Mouse (Mus musculus) CH12F3 (cell line): Measurements from ENCODE around the gene Larp1.

ENCODE experiments used
- in situ Hi-C: fragments of 300-500 bp; cut with MboI; formaldehyde crosslinking; loops from 2 replicates; pipeline ENCODE4 v1.14.3; 2020; ENCODE audit warnings: low sequenced_read_pairs

The Larp1 gene

DNA sequence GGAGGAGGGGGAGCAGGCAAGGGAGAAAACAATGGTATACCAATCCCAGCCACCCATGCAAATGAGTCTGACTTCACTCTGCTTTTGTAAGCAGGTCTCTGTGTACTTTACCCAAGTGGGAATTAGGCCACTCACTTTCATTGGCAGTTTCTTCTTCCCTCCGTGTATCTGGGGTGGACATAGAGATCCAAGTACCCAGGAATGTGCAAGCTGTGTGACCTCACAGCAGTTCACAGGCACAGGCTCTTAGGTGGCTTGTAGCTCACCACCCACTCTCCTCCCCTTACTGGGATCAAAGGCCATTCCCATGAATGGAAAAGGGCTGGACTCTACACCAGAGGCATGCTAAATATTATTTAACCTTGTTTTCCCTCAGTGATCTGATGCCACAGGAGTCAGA is 10.0 kb upstream of the Larp1 start:
- in situ Hi-C loops: no loop called here

DNA sequence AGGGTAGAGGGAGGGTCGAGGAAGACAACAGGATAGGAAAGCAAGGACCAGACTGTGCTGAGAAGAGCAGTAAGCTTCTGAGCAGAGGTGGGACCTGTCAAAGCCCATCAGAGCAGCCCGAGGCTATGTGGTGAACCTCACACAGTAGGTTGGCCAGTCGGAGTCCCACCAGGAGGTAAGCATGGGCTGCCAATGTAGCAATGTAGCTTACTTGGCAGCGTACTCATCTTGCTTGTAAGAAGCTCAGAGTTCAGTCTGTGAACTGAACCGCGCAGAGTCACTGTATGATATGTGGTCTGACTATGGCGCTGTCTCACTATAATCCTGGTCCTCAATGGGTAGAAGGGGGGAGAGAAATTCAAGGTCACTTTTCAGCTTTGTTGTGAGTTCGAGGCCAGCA is 5.7 kb upstream of the Larp1 start:
- in situ Hi-C loops: no loop called here

DNA sequence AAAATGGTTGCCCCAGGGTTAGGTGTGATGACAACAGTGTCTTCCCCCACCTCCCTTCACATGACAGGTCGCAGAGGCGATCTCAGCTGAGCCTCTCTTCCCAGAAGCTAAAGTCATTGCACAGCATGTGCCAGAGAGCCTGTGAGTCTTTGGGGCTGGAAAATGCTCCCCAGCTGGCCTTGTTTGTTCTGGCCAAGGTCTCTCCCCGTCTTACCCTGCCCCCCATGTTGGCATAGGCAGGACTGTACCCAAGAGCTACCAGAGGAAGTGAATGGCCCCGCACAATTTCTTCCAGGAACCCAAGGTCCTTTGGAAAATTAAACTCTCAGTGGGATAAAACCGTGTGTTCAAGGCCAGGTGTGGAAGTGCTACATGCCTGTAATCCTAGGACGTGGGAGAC is 5.1 kb upstream of the Larp1 start:
- in situ Hi-C loops: no loop called here

DNA sequence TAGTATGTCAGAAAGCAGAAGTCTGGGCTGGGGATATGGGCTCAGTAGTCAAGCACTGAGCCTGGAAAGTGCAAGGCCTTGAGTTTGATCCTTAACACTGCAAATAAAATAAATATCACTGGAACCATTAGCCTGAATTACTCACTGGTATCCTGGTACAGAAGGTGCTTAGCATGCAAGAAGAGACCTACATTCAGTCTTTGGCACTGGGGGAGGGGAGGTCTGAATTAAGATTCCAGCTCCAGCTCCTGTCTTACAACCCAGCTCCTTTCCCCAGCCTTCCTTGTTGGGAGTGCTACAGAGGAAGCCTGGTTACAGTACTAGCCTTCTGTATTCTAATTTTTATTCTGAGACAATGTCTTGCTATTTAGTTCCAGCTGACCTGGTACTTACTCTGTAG is 3.8 kb upstream of the Larp1 start:
- in situ Hi-C loops: no loop called here

DNA sequence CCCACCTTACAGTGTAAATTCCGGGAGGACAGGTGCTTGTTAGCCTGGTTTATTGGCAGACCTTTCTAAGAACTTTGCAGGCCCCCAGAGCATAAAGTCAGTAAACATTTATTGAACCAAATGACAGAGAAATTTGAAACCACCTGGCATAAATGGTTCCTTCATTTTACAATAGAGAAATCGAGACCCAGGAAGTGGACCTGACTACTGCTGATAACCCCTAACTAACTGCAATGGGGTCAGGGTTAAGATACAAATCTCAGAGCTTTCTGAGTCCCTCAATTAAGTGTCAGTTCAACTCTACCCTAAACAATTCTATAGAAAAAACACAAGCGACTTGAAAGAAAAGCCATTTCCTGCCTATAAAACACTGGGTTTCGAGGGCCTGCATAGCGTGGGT is 851 bp upstream of the Larp1 start:
- in situ Hi-C loops: no loop called here

DNA sequence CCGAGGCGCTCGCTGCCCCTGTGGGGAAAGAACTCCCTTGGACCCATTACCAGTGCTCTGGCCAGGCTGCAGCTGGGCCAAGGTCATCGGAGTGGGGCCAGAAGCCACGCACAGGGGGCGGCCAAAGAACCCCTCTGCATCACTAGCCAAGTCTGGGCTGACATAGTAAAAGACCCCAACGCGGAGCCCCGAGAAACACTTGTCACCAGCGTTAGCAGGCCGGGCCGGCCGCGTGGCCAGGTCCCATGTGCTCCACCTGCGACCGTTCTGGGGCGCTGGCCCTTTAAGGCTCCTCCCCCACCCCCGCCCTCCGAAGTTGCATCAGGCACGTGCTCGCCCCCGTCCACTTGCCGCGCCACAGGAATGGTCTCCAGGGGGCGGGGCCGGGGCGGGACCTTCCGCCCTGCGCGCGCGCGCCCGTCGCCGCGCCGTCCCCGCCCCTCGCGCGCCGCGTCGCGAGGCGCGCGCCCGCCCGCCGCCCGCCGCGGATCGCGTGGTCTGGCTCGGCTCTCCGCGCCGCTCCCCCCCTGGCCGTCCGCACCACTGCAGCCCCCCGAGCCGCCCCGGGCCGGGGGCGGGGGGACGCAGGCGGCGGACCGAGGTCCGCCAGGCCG is 320 bp upstream of the Larp1 start:
- in situ Hi-C loops: no loop called here

DNA sequence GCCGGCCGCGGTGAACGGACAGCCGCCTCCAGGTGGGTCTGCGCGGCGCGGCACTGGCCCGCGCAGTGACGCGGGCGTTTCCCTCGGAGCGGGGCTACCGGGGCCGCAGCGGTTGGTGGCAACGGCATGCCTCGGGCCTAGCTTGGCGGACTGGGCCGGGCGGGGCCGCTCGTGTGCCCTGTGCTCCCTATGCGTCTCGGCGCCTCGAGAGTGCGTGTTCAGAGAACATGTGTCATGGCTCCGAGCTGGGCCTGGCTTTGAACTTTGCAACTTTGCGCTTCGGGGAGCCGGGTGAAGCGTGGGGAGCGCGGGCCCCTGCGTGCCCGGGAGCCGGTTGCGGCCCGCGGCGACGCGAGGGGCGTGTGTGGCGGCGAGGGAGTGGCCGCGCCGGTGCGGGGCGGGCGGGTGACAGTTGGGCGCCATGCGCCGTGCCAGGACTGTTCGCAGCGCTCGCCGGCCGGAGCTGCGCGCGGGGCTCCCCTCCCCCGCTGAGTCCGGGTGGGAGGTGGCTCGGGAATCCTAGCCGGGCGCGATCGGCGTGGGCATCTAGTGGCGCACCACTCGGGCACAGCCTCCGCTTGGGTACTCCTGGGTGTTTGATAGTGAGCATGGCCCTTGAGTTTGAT is 765 bp downstream of the Larp1 start:
- in situ Hi-C loops: no loop called here

DNA sequence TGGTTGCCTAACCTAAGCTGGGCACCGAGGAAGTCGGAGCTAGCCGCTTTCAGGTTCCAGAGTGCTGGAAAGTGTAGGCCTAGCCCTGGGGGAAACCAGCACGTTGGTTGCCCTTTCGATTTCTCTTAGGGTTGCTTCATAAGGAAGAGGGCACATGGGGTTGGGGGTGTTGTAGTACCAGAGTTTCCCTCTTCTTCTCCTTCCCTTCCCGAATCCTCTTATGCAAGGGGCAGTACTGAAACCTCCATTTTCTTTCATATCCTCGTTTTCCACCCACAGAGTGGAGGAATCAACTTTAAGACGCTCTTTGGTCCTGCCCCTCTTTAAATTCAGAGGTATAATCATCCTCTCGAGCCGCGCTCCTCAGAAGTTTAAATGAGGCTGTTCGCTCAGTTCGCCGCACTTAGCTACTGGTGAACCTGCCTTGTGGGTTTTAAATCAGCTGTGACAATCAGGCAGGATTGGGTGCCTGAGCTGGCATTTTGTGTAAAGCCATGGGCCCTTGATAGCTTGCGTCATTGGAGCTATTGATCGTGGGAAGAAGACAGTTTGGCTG is 1.4 kb downstream of the Larp1 start:
- in situ Hi-C loops: no loop called here

DNA sequence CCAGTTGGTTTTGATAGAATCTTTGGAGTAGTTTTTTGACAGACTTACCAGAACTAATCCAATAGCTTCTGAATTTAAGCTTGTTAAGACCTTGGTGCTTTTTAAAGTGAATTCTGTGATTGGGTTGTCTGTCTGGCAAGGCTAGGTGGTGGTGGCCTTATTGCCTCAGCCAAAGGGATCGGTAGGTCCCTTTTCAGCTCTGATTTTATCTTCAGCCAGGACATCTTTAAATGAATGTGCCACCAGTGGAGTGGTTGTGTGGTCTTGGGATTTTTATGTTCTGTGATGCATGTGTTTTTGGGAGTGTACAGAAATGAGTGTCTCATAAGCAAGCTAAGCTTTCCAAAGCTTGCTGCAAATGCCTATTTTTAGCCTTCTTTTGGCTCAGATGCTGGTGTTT is 2.1 kb downstream of the Larp1 start:
- in situ Hi-C loops: no loop called here

- in situ Hi-C loops: no loop called here
Observed at GRCm38 (mm10) chr11:58011813-58012212, 2.9 kb downstream of the Larp1 start.

GRCm38 (mm10) chr11:58012674-58013073 is 3.8 kb downstream of the Larp1 start:
- in situ Hi-C loops: no loop called here

DNA sequence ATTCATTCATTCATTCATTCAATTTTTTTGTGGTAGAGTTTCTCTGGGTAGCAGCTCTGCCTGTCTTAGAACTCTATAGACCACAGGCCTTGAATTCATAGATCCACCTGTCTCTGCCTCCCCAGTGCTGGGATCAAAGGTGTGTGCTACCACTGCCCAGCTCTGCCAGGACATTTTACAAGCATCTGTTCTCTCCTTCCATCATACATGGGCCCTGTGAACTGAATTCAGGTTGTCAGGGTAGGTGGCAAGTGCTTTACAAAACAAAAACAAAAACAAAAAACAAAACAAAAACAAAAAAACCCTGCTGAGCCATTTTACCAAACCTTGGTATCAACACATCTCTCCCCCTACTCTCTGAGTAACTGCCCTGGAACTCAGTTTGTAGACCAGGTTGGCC is 4.2 kb downstream of the Larp1 start:
- in situ Hi-C loops: no loop called here

DNA sequence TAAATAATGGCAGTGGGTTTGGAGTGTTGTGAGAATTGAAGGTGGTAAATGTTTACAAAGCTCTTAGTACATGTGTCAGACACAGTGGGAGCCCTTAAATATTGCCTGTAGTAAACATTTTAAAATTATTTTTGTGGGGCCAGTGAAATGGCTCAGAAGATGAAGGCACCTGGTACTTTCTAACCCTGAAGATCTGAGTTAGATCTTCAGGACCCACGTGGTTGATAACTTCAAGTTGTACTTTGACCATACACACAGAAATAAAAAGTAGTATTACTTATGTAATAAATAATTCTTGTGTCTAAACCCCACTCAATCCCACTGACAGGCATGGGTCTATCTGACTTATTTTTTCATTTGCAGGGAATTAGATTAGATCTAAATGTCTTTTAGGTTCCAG is 5.7 kb downstream of the Larp1 start:
- in situ Hi-C loops: no loop called here

DNA sequence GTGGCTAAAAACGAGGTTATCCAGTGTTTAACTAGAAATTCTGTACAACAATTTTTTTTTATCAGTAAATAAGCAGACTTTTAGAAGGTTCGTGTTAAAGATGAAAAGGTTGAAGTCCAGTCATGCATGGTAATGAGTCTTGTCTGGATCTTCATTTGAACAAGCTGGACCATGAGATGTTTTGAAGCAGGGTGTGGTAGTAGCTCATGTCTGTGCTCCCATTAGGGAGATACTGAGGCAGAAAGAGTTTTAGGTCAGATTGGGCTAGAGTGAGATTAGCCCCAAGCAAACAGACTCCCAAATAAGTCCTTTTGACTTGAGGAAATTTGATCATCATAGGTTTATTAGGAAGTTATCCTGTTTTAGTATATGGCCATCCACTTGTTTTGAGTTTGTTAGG is 6.5 kb downstream of the Larp1 start:
- in situ Hi-C loops: no loop called here

GRCm38 (mm10) chr11:58016371-58016770 is 7.5 kb downstream of the Larp1 start:
- in situ Hi-C loops: no loop called here

DNA sequence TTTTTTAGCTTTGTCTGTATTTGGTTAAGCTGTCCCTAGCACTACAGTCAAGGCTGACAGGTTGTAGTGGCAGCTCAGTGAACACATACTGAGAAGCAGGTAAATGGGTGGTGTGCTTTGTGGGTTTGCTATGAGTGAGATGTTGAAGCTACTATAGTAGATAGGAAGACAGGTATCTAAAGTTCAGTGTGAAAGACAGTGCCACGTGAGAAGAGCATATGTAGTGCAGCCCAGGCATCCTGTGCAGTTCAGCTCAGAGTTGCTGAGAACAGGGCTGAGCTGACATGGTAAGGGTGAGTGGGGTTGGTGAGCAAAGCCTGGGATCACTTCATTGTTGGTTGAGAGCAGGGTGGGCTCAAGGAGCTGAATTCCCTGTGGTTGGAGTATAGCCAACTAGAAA is 8.6 kb downstream of the Larp1 start:
- in situ Hi-C loops: no loop called here

GRCm38 (mm10) chr11:58018287-58018686 is 9.4 kb downstream of the Larp1 start:
- in situ Hi-C loops: no loop called here

DNA sequence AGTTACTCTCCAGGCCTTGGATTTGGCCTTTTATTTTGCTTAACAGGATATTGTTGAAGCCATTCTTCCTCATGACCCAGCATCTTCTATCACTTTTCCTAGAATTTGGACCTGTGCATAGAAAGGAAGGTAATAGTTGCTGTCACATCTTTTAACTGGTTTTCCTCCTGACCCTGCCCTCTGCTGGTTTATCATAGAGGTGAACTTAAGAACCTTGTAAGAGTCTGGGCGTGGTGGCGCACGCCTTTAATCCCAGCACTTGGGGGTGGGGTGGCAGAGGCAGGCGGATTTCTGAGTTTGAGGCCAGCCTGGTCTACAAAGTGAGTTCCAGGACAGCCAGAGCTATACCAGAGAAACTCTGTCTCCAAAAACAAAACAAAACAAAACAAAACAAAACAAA is 9.8 kb downstream of the Larp1 start:
- in situ Hi-C loops: no loop called here

GRCm38 (mm10) chr11:58021095-58021494 is 12.2 kb downstream of the Larp1 start:
- in situ Hi-C loops: no loop called here

DNA sequence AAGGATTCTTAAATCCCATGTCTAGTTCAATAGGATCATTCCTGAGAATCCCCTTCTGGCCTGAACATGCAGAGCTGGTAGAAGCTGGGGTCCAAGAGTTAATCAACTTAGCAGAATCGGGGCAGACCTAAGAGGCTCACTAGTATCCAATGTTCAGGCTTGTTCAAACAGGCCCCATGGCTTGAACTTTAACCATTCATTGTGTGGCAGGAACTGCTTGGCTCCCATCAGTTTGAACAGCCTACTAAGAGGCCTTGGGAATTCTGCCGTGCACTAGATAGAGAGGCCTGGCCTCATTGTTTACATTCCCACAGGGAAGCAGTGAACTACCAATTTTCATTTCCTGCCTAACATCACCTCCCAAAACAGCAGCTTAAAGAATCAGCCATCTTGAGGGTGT is 12.8 kb downstream of the Larp1 start:
- in situ Hi-C loops: no loop called here

GRCm38 (mm10) chr11:58024271-58024670 is 15.4 kb downstream of the Larp1 start:
- in situ Hi-C loops: no loop called here

DNA sequence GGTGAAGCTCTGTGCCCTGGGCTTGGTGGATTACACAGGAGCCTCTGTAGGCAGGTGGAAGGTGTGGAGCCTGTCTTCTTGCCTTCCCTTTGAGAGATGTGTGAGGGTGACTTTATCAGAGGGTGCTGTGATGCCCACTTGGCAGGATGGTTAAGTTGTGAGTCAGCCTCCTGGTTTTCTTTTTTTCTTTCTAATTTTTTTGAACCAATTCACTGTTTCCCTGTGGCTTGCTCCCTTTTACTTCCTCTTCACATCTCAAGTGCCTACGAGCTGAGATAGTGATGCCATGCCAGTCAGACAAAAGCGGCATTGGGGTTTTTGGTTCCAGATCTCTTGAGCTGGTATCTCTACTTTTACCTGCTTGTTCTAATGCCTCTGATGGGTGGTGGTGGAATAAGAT is 15.8 kb downstream of the Larp1 start:
- in situ Hi-C loops: no loop called here

DNA sequence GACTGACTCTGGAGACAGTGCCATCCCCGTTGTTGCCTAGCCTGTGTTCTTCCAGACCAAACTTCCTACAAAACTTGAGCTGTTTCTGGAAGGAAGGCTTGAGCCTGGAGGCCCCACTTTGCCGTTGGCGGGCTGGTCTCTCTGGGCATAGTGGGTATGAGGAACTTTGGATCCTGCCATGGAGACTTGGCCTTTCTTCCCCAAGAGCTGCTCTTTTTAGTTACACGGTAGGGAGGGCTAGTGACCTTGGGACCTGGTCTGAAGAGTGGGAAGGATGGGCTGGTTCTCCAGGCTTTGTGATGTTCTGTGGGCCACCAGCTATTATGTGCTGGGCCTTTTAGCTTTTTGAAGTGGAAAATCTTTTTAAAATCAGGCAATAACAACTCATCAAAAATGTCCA is 17.0 kb downstream of the Larp1 start:
- in situ Hi-C loops: no loop called here
